Comparison of ENCODE assay signal across 25 mouse cellular contexts in the genomic region with DNA sequence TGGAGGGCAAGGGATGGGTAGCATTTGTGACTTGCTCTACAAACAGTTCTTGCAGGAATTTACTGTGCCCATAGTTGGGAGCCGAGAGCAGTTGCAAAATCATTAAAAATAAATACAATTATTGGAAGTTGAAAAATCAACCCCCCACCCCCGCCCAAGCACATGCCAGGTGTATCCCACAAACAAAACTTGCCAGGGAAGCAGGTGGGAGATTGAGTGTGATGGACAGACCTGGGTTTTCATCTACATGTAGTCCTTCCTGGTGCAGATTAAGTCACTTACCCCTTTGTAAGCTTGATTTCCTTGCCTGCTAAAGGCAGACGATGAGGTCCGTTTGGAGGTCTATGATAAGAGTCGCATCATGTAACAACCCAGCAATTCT.
"Had no signal": no experiment of that assay in that cellular context is flagged by ENCODE, and none has a peak within 500 bp of the region (broad histone marks: within the 10 kb centered on the region; RNA-seq: fewer than 3 reads in every experiment).

No protein-coding gene starts in this region.

- H3K36me3 ChIP-seq: embryonic facial prominence, embryonic 10.5 days; embryonic facial prominence, embryonic 12.5 days; embryonic facial prominence, embryonic 13.5 days; embryonic facial prominence, embryonic 15.5 days; forebrain, embryonic 10.5 days; forebrain, embryonic 12.5 days; forebrain, embryonic 15.5 days had no signal

- H3K4me3 ChIP-seq: embryonic facial prominence, embryonic 10.5 days; embryonic facial prominence, embryonic 12.5 days; embryonic facial prominence, embryonic 13.5 days; embryonic facial prominence, embryonic 15.5 days; erythroblast, embryonic 14.5 days; forebrain, embryonic 10.5 days; forebrain, embryonic 12.5 days; forebrain, embryonic 13.5 days; forebrain, embryonic 15.5 days; gastrocnemius, adult 2 months had no signal

- DNase-seq: cerebellum, adult 18-20 months; cerebellum, adult 2 months; cerebellum, adult 8-10 months; cerebellum, adult 9-10 months; cerebellum, adult 9-11 months; cerebellum, postnatal 10 days; cerebellum, postnatal 14 days; cerebellum, postnatal 25 days; cerebellum, postnatal 36 days; gastrocnemius, adult 2 months; gastrocnemius, postnatal 10 days; gastrocnemius, postnatal 14 days; gastrocnemius, postnatal 25 days; gastrocnemius, postnatal 36 days; heart, adult 18-20 months had no signal

- H3K9me3 ChIP-seq: embryonic facial prominence, embryonic 10.5 days; embryonic facial prominence, embryonic 12.5 days; embryonic facial prominence, embryonic 13.5 days; embryonic facial prominence, embryonic 15.5 days; forebrain, embryonic 10.5 days; forebrain, embryonic 13.5 days; forebrain, embryonic 15.5 days had no signal

- ATAC-seq: forebrain, embryonic 15.5 days; forebrain, postnatal 0 days had no signal

- H3K27ac ChIP-seq: embryonic facial prominence, embryonic 10.5 days; embryonic facial prominence, embryonic 12.5 days; embryonic facial prominence, embryonic 13.5 days; embryonic facial prominence, embryonic 15.5 days; forebrain, embryonic 10.5 days; forebrain, embryonic 12.5 days; forebrain, embryonic 13.5 days; forebrain, embryonic 15.5 days; gastrocnemius, adult 2 months had no signal

- H3K4me2 ChIP-seq: embryonic facial prominence, embryonic 12.5 days; embryonic facial prominence, embryonic 13.5 days; embryonic facial prominence, embryonic 15.5 days; forebrain, embryonic 12.5 days; forebrain, embryonic 13.5 days; forebrain, embryonic 15.5 days had no signal

- H3K4me1 ChIP-seq: embryonic facial prominence, embryonic 15.5 days had no signal

- H3K27me3 ChIP-seq: embryonic facial prominence, embryonic 12.5 days; embryonic facial prominence, embryonic 15.5 days had no signal

- H3K9ac ChIP-seq: embryonic facial prominence, embryonic 12.5 days; embryonic facial prominence, embryonic 13.5 days; embryonic facial prominence, embryonic 15.5 days; forebrain, embryonic 12.5 days; forebrain, embryonic 13.5 days; forebrain, embryonic 15.5 days; forebrain, postnatal 0 days had no signal
